Mouse (Mus musculus): ENCODE measurements around the gene Pnmal1. TPM values are rescaled to one million over a fixed set of nuclear protein-coding genes. Genes with fewer than 3 reads are reported as not detected.

Pnmal1 gene
- total RNA-seq, 2 experiments from 2014 or later, result 104 to 117 TPM

- DNase-seq (ENCODE audit: extremely low spot score in 1 of 2, low spot score in 1 of 2), result no peak
Observed at GRCm38 (mm10) chr7:16992451-16992807, 33.0 kb downstream of the Pnmal1 start, which contains the start of gene Ccdc8. TSS of gene Ccdc8 (plus strand) at chr7:16992708.

DNA sequence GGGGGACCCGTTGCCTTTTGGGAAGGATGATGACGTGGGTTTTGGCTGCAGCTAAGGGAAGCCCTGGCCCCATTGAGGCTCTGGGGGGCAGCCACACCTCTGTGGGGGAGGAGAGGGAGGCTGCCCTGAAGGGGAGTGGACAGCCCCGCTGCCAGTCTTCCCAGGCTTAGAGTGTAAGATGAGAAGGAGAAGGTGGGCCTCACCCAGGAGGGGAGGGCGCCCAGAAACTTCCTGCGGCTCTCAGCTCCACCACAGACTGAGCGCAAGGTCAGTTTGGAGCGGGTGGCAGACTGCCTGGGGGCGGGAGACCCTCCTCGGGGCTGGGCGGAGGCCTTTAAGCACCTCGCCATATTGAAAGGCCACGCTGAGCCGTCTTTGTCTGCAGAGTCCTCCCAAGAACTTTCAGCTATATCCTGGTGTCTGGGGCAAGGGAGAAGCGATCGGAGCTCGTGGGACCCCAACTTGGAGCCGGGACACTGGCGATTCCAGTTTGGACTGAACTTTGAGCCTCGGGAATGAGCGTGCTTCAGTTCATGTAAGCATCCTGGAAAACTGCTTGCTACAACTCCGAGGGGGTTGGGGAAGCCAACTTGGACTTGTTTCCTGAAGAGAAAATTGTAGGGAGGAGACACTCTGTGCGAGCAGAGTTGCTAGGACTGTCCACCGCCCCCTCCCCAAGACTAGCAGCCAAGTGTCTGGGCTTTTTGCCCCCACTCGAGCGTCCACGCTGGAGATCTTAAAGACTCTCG is 34.3 kb downstream of the Pnmal1 start:
- peak in 1 of 2 experiments; percentile 19 for DNase-seq (ENCODE audit: extremely low spot score in 1 of 2, low spot score in 1 of 2)

DNA sequence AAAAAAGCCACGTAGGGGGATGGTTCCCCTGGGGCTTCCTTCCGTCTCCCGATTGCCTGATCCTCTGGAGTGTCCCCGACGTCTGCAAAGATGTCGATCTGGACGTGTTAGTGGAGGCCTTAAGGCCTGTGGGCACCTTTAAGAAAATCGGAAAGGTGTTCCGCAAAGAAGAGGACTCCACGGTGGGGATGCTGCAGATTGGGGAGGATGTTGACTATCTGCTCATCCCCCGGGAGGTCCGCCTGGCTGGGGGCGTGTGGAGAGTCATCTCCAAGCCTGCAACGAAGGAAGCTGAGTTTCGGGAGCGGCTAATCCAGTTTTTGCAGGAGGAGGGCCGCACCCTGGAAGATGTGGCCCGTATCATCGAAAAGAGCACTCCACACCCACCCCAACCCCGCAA is 34.9 kb downstream of the Pnmal1 start:
- DNase-seq (ENCODE audit: extremely low spot score in 1 of 2, low spot score in 1 of 2), result no peak

GRCm38 (mm10) chr7:16995345-16995744 is 35.9 kb downstream of the Pnmal1 start:
- no peak for DNase-seq (ENCODE audit: extremely low spot score in 1 of 2, low spot score in 1 of 2)

GRCm38 (mm10) chr7:16999233-16999632 is 39.8 kb downstream of the Pnmal1 start:
- no peak for DNase-seq (ENCODE audit: extremely low spot score in 1 of 2, low spot score in 1 of 2)

DNA sequence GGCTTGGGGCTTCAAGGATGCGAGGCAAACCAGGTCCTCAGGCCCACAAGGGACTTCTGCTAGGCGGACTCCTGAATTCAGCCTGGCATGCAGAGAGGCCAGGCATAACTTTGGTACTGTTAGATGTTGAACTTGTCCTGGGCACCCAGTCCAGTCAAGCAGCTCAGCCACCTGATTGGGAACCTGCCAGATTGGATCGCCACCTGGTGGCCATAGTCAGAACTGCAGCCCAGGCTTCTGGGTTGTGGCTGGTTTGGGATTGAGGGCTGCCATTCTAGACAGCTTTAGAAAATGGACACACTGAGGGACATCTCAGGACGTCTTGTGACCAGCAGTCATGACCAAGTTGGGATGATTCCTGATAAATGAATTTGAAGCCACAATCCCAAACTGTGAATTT is 40.2 kb downstream of the Pnmal1 start:
- peak; percentile 98 for DNase-seq (ENCODE audit: extremely low spot score in 1 of 2, low spot score in 1 of 2)

GRCm38 (mm10) chr7:17002375-17003195 is 43.1 kb downstream of the Pnmal1 start:
- peak; percentile 81 to 93 for DNase-seq (ENCODE audit: extremely low spot score in 1 of 2, low spot score in 1 of 2)

- DNase-seq (ENCODE audit: extremely low spot score in 1 of 2, low spot score in 1 of 2), result no peak
Observed at GRCm38 (mm10) chr7:17003230-17003960, 43.9 kb downstream of the Pnmal1 start.

- no peak for DNase-seq (ENCODE audit: extremely low spot score in 1 of 2, low spot score in 1 of 2)
Observed at GRCm38 (mm10) chr7:17004716-17005115, 45.2 kb downstream of the Pnmal1 start.

DNA sequence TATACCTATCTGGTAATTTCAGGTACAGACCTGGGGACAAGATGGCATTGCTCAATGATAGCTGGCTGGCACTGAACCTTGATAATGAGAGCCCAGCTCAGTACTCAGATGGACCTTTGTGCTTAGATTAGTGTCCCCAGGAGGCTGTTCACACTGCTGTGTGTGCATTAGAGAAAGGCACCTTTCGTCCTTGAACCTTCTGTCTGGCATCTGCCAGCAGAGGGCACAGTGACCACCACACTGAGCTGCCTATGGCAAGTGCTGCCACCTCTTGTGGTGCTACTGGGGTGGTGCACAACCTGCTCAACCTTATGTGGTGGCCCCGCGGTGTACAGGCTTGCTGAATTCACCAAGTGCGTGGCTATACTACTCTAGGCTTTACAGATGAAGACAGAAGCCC is 47.8 kb downstream of the Pnmal1 start:
- no peak for DNase-seq (ENCODE audit: extremely low spot score in 1 of 2, low spot score in 1 of 2)

DNA sequence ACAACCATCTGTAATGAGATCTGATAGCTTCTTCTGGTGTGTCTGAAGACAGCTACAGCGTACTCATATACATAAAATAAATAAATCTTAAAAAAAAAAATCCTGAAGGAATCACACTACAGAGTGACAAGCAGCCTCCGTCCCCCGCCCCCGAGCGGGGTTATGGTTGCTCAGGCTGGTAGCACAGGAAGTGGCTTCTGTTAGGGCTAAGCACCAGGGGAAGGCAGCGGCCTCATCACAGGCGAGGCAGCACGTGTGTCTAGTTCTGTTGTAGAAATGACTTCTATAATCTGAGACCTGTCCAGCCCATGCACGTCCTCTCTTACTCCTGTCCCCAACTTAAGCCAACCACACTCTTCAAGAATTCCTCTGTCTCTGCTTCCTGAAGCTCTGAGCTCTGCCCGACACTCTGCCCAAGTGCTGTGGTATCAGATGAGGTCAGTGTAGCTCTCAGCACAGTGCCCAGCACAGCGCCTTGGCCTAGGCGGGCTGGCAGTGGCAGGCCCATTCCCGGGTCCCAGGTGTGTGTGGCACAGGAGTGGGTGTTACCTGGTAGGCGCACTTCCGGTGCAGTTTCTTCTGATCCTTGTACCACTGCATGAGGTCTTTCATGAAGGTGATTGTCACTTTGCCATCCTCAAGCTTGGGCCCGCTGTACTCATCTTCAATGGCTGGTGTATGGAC is 50.0 kb downstream of the Pnmal1 start:
- DNase-seq (ENCODE audit: extremely low spot score in 1 of 2, low spot score in 1 of 2), result no peak

DNA sequence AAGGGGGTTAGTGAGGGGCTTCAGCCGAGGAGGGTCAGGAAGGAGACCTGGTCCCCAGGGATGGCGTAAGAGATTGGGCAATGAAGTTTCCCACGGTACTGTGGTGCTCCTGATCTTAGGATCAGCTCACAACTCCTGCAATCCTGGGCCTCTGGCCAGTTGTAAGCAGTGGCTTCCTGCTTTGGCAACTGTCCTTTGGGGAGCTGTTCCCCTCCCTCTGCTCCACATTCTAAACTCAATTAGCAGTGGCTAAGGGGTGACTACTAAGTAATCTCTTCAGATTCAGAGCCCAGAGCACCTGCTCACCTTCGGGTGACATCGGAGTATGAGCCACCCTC is 50.5 kb downstream of the Pnmal1 start:
- no peak for DNase-seq (ENCODE audit: extremely low spot score in 1 of 2, low spot score in 1 of 2)

- DNase-seq (ENCODE audit: extremely low spot score in 1 of 2, low spot score in 1 of 2), result no peak
Observed at GRCm38 (mm10) chr7:17011909-17012590, 52.6 kb downstream of the Pnmal1 start.

Other genes with a start within 250 kb of the Pnmal1 start
- gene Ceacam9, start 237.8 kb upstream of the Pnmal1 start, total RNA-seq (2021), result not detected
- 100 to 1,000 TPM; 278 to 315 TPM for gene Ap2s1, start 221.3 kb upstream of the Pnmal1 start, total RNA-seq (2021)
- 1 to 10 TPM; 2.4 to 3.5 TPM for gene Slc1a5, start 178.3 kb upstream of the Pnmal1 start, total RNA-seq (2021)
- 100 to 1,000 TPM; 322 to 327 TPM for gene Strn4, start 143.8 kb upstream of the Pnmal1 start, total RNA-seq (2021)
- 10 to 100 TPM; 46.7 to 47.7 TPM for gene Fkrp, start 142.9 kb upstream of the Pnmal1 start, total RNA-seq (2021)
- 1 to 10 TPM; 5.2 to 6.9 TPM for gene Prkd2, start 116.8 kb upstream of the Pnmal1 start, total RNA-seq (2021)
- 100 to 1,000 TPM; 150 to 160 TPM for gene Dact3, start 84.4 kb upstream of the Pnmal1 start, total RNA-seq (2021)
- 1 to 10 TPM; 2.5 to 3.2 TPM for gene Gng8, start 67.9 kb upstream of the Pnmal1 start, total RNA-seq (2021)
- gene Ptgir, start 53.2 kb upstream of the Pnmal1 start, total RNA-seq (2021), result under 1 TPM in 1 of 2 experiments, not detected in 1; 0.09 TPM
- 1,000 to 10,000 TPM; 2,256 to 2,439 TPM for gene Calm3, start 35.6 kb upstream of the Pnmal1 start, total RNA-seq (2021)
- 100 to 1,000 TPM; 320 to 337 TPM for gene Pnmal2, start 15.0 kb upstream of the Pnmal1 start, total RNA-seq (2021)
- gene Gm42372, start 23.4 kb downstream of the Pnmal1 start, total RNA-seq (2021), result 10 to 100 TPM; 52.6 to 53.6 TPM
- gene Ccdc8, start 33.0 kb downstream of the Pnmal1 start, total RNA-seq (2021), result 1 to 10 TPM; 2.2 to 2.5 TPM
- gene Ppp5c, start 68.2 kb downstream of the Pnmal1 start, total RNA-seq (2021), result 100 to 1,000 TPM; 150 to 153 TPM
- 1 to 10 TPM; 4.1 to 9.1 TPM for gene Hif3a, start 102.7 kb downstream of the Pnmal1 start, total RNA-seq (2021)
- 1 to 10 TPM; 3.4 to 3.7 TPM for gene Psg16, start 114.4 kb downstream of the Pnmal1 start, total RNA-seq (2021)
- not detected for gene Ceacam3, start 190.6 kb downstream of the Pnmal1 start, total RNA-seq (2021)
- under 1 TPM in 1 of 2 experiments, not detected in 1; 0.07 TPM for gene Psg29, start 243.8 kb downstream of the Pnmal1 start, total RNA-seq (2021)

Data from layer of hippocampus, postnatal 25 days (tissue).